Mouse (Mus musculus) erythroblast, embryonic 14.5 days (primary cell): ENCODE data around the gene Ildr1.

Source experiments
- GATA1 ChIP-seq: IDR thresholded peaks from 2 replicates; pipeline ENCODE4 v1.6.1; 2012; ENCODE audit warnings: low read length, inconsistent platforms, mixed read lengths
- TAL1 ChIP-seq: IDR thresholded peaks from 3 replicates; pipeline ENCODE4 v1.6.1; 2012; ENCODE audit warnings: low read length, inconsistent platforms, mixed read lengths

DNA sequence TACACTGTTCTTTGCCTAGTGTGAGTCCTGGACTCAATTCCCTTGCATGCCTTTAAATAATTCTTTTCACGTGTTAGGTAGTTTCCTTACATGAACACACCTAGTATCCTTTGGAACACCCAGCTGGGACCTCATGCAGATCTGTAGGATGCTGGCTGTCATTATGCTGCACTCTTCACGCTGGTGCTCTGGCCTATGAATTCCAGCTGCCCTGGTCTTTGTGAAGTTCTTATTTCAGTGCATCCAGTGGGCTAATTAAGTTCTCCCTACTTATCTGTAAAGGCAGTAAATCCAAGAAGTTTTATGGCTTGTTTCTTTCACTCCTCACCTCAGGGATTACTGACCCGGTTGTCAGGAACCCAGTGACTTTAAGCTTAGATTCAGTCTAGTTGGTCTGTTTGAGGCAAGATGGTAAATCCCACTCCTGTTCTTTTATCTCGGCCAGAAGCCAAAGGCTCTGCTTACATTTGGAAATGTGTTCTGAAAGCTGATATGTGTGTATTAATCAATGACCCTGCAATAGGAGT is 45.7 kb downstream of the Ildr1 start:
- no peak for TF ChIP-seq TAL1
- no peak for TF ChIP-seq GATA1
